Mouse (Mus musculus): Measurements from ENCODE around the gene Usp47.

Usp47 gene

DNA sequence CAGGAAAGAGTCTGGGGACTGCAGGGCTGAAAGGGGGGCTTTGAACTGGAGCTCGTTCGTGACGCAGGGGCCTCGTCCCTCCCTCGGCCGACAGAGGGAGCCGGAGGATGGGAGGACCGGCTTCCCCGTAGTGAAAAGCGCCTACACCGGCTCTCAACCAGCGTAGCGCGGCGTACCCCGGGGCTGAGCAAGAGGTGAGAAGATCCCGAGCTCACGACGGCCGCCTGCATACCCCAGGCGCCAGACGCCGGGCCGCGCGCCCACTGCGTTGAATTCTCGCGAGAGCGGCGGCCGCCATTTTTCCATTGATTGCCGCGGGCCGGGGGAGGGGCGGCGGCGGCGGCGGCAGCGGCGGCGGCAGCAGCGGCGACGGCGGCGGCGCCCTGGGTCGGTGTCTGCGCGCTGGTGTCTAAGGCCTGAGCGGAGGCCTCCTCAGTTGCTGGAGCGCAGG is at the start of gene Usp47:
TSS of gene Usp47 (plus strand) at position 355 of the 451 bp plus-strand sequence.
- peak; percentile 67 to 85 for DNase-seq (ENCODE audit: low spot score in 2 of 2)

DNA sequence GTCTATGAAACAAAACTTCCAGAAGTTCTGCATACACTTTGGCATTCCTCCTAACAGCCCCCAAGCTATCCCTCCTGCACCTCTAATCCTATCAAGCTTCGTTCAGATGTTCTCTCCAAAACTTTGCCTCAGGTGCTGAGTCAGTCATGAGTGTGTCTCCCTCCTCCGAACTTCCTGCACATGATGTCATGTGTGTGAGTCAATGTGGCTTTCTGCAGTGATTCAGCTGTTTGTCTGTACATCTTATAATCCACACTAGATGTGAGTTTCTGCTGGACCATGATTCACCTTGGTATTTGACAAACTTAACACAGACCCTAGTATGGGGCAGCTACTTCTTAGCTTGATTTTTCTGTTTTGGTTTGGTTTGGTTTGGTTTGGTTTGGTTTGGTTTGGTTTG is 46.9 kb upstream of the Usp47 start:
- peak in 1 of 2 experiments; percentile 3 for DNase-seq (ENCODE audit: low spot score in 2 of 2)

DNA sequence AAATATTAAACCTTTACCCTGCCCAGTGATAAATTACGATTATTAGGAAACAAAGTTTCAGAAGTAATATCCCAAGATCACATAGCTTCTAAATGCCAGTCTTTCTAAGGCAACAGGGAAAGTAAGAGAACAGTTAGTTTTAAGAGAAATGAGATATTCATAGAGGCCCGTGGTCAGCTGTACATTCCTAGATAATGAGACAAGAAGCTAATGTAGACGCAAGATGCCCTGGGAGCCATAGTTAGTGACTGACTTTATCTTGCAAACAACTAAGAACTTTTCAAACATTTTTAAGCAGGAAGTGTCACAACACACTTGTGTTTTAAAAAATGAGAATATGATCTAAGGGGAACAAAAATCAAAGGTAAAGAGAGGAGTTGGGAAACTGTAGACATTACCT is 45.4 kb upstream of the Usp47 start:
- no peak for DNase-seq (ENCODE audit: low spot score in 2 of 2)

DNA sequence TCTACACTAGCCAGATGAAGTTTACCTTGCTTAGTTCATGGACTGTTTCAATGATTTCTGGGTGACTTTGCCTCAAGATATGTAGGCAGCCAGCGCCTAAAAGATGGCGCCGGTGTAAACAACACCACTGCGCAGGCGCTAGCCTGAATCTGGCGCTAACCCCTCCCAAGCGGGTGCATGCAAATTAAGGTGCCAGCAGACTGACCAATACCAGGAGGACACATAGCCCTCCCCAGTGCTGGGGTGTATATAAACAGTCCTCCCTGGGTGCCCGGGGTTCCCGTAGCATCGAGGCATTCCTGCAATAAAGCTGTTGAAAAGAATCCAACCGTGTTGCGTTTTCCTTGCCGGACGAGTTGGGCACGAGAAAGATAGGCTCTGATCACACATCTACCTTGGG is 41.0 kb upstream of the Usp47 start:
- no peak for DNase-seq (ENCODE audit: low spot score in 2 of 2)

DNA sequence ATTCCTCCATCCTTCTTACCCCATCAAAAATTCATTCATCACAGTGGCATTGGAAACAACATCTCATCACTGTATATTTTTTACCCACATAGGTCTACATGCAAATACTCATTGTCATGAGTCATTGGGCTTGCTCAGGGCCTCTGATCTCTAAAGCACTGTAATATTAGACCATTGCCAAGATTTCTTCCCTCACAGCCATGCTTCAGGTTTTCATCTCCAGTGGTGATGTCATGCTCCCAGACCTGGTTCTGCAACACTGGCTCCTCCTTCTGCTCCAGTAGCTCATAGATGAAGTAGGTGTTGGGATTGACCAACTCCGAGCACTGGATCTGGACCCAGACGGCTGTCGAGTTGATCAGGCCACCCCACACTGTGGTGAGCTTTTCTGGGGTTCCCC is 38.8 kb upstream of the Usp47 start:
- DNase-seq (ENCODE audit: low spot score in 2 of 2), result no peak

DNA sequence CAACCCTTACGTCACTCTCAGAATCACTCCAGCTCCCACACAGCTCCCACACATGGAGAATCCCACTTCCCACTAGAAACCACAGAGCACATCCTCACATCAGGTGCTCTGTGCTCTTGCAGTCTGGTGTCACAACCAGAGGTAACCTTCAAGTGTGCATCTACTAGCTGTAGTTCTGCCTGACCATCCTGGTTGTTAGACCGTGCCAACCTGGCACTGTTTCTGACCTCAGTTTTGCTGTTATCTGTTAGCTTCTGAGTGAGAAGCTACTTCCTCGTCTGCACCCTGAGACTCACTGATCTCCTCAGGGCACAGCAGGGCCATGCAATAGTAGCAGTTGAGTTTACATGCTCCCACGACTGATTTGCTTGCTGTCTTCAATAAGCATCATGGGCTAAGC is 38.0 kb upstream of the Usp47 start:
- no peak for DNase-seq (ENCODE audit: low spot score in 2 of 2)

DNA sequence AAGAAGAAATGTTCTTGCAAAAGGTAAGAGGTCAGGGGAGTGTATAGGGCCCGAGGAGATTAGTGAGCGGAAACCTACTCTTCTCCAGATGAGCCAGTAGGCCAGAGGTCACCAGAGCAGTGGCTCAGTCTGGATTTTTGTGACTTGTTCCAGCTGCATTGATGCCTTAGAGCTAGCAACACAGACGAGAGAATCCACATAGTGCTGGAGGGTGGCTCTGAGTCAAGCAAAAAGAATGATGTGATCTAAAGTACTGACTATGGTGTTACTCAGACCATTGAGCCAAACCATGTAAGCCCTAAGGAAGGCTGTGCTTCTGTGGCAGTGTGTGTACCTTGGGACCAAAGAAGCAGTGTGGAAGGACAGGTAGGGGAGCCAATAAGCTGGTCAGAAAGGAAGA is 36.4 kb upstream of the Usp47 start:
- DNase-seq (ENCODE audit: low spot score in 2 of 2), result no peak

DNA sequence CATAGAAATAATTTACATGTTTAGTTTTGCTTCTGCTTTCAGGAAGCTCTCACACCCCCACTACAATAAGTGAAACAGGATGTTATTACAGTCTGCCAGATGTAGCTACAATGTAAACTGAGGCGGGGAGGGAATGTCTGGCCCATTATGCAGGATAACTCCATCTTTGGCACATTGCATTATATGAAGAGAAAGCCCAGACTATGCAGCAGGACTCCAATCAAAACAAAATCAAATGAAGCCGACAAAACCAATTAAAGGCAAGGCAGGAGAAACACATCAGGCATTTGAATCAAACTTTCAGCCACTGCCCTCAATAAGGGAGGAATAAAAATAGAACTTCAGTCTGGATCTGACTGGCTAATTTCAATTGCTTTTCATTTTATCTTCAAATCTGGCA is 25.9 kb upstream of the Usp47 start:
- DNase-seq (ENCODE audit: low spot score in 2 of 2), result no peak

DNA sequence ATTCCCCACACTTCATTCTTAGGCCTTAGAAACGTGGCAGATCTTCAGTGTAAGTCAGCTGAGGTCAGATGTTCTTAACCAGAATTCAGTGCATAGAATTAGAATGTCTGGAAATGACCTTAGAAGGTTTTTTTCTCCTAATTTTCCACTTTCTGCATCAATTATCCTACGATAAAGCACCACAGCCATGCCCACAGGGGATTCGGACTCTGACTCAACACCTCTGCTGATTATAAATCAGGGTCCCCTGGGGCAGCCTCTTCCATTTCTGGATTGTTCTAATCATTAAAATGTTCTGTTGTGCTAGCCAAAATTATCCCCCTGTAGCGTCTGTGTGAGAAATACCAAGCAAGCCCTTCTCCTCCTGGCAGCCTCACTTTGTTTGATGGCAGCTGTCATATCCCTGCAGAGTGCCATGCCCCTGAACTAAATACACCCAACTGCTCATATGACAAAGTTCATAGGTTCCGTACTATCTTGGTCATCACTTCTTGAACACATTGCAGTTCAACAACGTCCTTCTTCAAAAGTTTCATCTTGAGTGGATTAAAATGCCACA is 24.8 kb upstream of the Usp47 start:
- no peak for DNase-seq (ENCODE audit: low spot score in 2 of 2)

DNA sequence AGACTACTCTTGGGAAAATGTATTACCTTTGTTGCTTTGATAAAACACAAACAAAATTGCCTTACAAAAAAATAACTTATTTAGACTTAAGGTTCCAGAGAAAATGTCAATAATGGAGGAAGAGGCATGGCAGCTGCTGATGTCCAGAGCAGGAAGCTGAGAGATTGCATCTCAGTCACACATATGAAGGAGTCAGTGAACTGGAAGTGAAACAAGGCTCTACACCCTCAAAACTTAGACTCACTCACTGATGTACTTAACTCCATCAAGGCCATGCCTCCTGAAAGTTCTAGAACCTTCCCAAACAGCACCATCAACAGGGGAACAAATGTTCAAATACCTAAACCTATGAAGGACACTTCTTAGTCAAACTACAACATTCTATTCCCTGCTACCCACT is 23.9 kb upstream of the Usp47 start:
- DNase-seq (ENCODE audit: low spot score in 2 of 2), result no peak

DNA sequence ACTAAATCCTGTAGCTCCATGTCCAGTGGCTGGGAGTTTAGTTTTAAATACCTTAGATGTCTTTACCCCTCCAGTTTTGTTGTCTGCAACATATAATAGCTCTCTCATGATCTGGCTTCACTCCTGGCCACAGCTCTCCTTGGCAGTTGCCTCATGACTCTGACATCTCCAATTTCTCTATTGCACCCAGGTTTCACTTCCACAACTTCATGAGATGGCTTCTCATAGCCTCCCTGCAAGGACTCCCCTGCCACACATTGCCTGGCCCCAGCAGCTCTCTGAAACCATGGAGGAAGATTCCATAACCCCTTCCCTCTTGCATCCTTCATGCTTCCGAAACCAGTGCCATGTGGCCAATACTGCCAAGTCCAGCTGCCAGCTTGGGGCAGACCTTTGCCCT is 23.1 kb upstream of the Usp47 start:
- DNase-seq (ENCODE audit: low spot score in 2 of 2), result no peak

DNA sequence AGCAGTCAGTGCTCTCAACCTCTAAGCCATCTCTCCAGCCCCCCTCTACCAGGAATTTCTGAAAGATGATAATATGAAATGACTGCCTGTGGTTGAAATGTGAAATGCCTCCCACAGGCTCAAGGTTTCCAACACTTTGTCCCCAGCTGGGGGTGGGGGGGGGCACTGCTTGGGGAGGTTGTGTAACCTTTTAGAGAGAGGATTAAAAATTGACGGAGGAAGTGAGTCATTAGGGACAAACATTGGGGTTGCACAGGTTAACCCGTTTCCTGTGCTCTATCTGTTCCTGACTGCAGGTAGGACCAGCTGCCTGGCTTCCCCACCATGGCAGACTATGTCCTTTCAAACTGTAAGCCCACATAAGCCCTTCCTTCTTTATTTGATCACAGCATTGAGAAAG is 12.8 kb upstream of the Usp47 start:
- DNase-seq (ENCODE audit: low spot score in 2 of 2), result no peak

DNA sequence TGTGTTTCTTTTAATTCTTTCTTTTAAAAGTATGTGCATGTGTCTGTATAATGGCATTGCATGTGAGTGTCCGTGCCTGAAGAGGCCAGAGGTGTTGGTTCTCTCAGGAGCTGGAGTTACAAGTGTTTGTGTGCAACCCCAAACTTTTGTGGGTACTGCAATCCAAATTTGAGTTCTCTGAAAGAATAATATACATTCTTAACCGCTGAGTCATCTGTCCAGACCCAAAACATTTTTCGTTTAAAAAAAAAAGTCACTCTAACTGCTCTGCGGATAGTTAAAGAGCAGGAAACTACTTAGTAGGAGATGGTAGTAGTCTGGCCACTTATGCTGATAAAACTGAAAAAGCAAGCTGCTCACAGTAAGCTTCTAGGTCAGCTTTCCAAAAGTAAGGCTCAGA is 12.3 kb upstream of the Usp47 start:
- DNase-seq (ENCODE audit: low spot score in 2 of 2), result no peak

DNA sequence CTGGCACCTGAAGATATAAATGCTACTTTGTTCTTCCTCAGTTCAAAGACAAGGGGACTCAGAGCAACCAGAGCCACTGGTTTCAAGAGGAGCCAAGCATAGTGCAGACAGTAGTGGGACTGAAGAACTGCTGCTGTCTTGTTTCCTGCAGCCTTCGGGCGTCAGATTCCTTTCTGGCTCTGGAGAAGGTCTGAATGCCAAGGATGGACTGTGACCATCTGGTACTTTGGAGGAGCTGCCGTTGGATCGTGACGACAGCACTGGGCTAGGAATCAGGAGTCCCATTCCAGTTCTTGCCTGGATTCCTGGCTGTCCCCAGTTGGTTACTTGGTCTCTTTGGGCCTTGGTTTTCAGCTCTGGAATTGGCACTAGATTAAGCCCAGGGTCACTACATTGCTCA is 11.2 kb upstream of the Usp47 start:
- DNase-seq (ENCODE audit: low spot score in 2 of 2), result peak in 1 of 2 experiments; percentile 24

DNA sequence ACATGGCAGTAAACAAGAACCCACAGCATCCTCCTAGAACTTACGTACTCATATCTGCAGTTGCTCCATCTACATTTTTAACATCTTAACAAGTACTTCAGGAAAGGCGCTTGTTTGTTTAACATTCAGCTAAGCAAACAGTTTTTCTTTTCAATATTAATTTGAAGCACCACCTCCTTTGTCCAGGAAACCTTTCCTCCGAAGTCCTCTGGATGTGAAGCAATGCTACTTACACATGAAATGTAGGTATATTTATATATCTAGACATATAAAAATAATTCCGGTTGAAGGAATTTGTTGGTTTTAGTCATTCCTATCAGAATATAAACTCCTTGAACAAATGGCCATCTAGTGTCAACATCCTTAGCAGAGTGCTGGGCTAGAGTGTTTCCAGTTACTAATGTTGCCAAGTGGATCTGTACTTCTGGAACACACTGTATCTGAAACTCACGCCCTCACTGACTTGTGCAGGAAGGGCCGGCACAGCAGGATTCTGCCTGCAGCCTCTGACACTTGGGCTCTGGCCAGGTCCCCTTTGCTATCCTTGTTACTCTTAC is 10.6 kb upstream of the Usp47 start:
- no peak for DNase-seq (ENCODE audit: low spot score in 2 of 2)

DNA sequence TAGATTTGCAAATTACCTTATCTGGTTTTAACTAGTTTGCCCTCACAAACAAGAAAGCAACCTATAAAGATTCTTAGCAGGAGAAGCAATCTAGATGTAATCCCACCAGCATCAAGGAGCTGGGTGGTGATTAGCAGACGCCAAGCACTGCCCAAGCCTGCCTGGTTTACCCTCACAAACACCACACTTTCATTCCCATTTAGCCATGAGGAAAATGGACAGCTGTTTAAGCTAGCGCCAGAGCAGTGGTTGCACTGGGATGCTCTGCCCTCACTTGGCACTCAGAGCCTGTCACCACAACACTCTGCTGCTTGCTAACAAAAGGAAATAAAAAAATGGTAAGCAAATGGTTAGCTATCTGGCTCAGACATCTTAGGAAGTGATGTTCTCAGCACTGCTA is 9.2 kb upstream of the Usp47 start:
- DNase-seq (ENCODE audit: low spot score in 2 of 2), result no peak

DNA sequence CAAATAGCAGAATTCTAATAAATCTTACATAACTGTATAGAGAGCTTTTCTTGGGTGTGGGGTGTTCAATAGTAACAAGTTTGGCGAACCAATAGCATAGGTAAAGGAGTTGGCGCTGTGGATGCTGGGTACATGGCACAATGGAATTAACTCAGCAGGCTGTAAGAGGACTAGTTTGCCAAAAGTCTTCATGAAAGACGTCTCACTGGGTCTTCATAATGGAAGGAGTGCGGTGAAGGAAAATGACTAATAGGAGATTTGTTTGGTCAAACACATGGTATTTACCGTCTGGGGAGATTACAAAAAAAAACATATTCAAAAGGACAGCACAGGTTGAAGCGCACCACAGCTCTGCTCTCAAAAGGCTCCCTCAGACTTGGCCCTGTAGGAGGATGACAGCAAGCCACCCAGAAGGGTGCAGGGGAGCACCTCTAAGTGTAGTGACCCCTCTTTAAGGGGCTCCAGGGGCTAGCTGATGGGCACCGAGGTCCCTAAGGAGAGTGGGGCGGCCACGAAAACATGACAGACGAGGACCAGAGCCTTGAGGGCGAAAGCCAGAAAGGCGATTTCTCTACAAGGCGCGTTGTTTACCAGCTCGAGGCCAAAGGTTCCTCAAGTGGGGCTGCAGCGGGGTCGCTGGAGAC is 676 bp upstream of the Usp47 start:
- no peak for DNase-seq (ENCODE audit: low spot score in 2 of 2)

DNA sequence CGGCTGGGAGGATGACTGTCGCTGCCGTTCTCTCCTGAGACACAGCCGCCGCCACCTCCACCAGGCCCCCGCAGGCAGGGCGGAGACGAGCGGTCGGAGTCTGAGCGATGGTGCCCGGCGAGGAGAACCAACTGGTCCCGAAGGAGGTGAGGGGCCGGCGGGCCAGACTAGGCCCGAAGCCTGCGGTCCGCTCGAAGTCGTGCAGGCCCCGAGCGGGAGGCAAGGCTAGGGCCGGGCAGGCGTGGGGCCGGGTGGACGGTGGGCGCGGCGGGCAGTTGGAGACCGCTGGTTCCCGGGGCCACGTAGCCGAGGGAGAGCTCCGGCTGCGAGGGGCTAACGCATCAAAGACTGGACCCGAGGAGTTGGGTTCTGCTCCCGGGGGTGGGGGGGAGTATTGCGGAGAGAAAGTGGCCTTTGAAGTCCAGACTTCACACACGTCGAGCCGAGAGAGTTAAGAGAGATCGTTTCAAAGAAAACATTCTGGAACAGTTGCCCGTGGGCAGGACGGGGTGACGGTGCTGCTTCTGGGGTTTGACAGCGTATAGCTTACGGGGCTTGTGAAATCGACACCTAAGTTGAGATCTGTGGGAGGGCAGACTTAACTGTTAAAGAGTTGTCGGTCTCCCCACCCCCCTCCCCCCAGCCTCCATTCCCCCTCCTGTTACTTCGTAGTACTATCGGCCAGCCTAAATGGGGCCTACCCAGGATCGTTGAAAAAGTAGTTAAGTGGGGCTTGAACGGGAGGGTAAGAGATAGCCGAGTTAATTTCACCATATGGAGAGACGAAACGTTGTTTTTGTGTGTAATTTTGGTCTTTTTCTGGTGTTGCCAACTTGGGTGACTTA is 519 bp downstream of the Usp47 start:
- peak in 1 of 2 experiments; percentile 73 for DNase-seq (ENCODE audit: low spot score in 2 of 2)

DNA sequence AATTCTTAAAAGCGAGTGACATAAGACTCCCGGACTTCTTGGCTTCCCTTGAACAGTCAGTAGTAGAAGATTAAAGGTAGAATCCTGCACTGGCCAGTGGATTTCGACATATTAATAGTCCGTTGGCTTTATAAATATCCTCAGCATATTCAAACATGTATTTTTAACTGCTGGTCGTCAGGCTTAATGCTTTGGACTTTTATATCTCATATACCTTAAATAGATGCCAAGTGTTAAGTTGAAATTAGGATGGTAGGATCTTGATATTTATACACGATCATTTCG is 1.1 kb downstream of the Usp47 start:
- DNase-seq (ENCODE audit: low spot score in 2 of 2), result no peak

DNA sequence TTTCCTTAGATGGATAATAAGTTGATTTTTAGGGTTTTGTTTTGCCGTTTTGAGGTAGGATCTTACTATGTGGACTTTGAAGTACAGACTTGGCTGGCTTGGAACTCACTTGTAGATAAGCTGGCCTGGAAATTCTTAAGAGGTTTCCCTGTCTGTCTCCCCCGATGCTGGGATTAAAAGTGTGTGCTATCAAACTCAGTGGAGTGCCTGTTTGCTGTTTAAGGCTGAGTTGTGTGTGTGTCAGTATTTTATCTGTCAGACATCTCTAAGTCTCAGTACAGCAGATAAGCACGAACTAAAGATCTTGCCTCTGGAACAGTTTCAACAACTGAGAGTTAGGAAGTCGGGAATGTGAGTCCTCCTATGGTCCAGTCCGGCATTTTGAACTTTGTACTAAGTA is 1.6 kb downstream of the Usp47 start:
- no peak for DNase-seq (ENCODE audit: low spot score in 2 of 2)

DNA sequence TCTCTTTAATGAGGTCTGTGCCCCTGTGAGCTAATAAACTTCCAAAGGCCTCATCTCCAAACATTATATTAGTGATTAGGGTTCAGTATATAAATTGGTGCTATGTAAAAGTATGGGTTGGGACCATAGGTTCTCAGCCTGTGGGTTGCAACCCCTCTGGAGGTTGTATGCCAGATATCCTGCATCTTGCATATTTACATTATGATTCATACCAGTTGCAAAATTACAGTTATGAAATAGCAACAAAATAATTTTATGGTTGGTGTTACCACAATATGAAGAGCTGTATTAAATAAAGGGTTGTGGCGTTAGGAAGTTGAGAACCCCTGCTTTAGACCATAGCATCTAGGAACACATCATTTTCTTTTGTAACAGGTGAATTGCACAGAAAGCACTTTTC is 7.3 kb downstream of the Usp47 start:
- DNase-seq (ENCODE audit: low spot score in 2 of 2), result no peak

DNA sequence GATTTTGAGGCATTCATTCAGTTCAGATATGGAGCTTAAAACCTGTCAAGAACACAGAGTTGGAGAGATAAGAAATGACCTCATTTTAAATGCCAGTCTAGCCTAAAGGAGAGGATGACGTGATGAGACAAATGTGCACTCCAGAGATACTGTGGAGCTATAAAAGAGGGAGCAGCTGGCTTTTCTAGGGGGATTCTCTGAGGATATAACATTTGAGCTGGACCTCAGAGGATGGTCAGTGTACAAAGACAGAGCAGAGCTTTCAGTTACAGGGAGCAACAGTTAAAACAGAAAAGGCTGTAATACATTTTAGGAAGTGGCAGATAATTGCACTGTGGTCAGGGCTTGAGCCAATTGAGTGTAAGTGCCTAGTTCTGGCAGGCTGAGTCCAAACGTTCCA is 12.5 kb downstream of the Usp47 start:
- DNase-seq (ENCODE audit: low spot score in 2 of 2), result no peak

DNA sequence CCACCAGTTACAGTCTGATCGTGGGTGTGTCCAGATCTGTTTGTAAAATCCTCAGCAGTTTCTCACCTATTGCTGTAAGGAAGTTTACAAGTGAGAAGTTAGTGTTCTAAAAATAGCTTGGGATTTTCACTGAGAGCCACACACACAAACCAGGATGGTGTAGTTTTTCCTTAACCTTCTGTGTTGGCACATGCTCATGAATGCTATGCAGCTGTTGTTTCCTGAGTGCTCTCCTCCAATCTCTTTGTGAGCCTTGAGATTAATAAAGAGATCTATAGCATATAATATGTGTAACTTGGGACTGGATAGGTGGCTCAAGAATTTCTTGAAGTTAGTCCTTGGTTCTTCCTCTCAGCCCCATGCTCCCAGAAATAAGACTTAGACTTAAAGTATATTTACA is 13.3 kb downstream of the Usp47 start:
- no peak for DNase-seq (ENCODE audit: low spot score in 2 of 2)

All from urinary bladder, adult 18-20 months (tissue).